Mouse (Mus musculus) induced T-regulatory cell, adult 2 months (primary cell): ENCODE measurements around the gene Myadm.
"Not testable (repeated sequence)": the region's sequence is repeated elsewhere in the genome, so short reads cannot be mapped to it uniquely, and the experiment has no call there.

Experiments used
- DNase-seq: peaks from one replicate; pipeline ENCODE4 v3.0.0-alpha.2; 2012; ENCODE audit warnings: low read depth

Myadm gene

DNA sequence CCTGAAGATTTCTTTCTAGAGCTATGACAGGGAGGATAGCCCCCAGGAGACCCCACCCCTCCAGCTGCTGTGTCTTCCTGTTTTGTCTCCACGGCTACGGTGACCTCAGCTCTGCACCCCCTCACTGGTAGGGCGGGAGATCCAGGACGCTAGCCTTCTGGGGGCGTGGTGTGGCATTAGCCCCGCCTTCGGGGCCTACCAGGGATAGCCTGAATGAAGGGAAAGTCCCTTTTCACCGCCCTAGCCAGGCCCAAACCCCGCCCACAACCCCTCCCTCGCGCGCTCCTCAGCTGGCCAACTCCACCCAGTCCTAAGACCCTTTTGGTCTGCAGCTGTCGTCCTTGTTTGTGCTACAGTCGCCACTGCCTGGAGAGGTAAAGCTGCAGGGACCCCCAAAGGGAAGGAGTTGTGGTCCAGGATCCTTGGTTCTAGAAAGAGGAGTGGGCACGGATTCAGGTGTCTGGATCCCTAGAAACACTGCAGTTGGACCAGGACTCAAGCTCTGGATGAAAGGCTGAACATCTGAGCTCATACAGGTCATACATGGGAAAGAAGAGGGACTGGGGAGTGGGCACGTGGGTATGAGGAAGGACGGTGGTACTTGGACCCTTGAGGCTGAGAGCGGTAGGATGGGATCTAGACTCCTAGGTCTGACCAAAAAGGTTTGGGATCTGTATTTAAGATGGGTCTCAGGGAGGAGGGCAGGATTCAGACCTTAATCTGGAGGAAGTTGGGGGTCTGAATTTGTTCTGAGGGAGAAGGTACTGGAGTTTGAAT is 1.6 kb downstream of the Myadm start:
- DNase-seq = peak; percentile 94

DNA sequence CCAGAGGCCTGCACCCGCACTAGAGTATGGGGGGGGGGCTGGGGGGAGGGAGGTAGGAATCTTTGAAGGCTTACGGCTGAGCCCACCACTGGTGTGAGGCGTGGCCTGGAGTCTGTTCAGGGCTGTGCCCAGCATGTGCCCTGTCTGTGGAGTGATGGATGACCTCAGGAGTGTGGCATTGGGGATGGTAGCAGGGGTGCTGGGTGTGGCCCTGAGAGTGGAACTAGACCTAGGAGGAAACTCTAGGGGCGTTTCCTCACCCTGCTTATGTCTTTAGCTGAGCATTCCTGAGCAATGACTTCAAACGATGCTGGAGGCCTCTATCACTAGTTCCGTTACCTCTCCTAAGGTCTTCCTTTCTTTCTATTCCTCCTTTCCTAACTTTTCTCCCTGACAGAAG is 2.3 kb downstream of the Myadm start:
- peak; percentile 55 for DNase-seq

DNA sequence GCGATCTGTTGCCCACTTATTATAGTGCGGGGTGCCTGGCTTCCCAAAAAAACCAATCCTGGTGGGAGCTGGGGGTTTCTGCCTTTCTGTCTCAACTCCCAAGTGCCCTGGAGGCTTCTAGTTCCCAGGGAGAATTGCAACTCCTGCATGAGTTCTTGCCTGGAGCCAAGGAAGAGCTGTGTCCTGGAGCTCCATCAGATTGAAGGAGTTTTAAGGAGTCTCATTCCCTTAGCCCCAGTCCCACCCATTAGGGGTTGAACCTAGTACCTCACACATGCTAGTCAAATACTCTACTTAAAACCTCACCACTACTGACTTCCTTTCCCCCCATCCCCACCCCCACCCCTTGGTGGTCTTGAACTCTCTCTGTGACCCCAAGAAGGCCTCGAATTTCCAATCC is 2.9 kb downstream of the Myadm start:
- no peak for DNase-seq

GRCm38 (mm10) chr7:3292271-3292670 is 3.4 kb downstream of the Myadm start:
- DNase-seq = not testable (repeated sequence)

GRCm38 (mm10) chr7:3292791-3293190 is 3.9 kb downstream of the Myadm start:
- peak; percentile 65 for DNase-seq

DNA sequence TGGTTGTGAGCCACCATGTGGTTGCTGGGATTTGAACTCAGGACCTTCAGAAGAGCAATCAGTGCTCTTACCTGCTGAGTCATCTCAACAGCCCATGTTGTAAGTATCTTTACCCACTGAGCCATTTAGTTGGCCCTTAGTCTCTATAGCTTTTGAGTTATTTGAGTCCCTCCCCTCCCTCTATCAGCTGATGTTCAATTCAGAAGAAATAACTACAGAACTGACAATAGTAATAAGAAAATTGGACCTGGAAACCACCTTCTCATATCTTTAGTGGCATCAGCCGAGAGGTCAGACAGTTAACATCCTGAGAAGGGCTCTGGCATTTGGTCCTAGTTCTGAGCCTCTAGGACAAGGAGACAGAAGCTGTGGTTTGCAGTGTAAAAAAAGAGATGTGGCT is 5.9 kb downstream of the Myadm start:
- DNase-seq = no peak

- DNase-seq = no peak
These were observed 6.6 kb downstream of the Myadm start for GRCm38 (mm10) chr7:3295321-3296110.

DNA sequence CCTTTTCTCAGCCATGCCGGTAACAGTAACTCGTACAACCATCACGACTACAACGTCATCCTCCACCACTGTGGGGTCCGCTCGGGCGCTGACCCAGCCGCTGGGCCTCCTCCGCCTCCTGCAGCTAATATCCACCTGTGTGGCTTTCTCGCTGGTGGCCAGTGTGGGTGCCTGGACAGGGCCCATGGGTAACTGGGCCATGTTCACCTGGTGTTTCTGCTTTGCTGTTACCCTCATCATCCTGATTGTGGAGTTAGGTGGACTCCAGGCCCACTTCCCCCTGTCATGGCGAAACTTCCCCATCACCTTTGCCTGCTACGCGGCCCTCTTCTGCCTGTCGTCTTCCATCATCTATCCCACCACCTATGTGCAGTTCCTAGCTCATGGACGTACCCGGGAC is 7.8 kb downstream of the Myadm start:
- no peak for DNase-seq

GRCm38 (mm10) chr7:3299941-3300617 is 11.2 kb downstream of the Myadm start:
- no peak for DNase-seq

DNA sequence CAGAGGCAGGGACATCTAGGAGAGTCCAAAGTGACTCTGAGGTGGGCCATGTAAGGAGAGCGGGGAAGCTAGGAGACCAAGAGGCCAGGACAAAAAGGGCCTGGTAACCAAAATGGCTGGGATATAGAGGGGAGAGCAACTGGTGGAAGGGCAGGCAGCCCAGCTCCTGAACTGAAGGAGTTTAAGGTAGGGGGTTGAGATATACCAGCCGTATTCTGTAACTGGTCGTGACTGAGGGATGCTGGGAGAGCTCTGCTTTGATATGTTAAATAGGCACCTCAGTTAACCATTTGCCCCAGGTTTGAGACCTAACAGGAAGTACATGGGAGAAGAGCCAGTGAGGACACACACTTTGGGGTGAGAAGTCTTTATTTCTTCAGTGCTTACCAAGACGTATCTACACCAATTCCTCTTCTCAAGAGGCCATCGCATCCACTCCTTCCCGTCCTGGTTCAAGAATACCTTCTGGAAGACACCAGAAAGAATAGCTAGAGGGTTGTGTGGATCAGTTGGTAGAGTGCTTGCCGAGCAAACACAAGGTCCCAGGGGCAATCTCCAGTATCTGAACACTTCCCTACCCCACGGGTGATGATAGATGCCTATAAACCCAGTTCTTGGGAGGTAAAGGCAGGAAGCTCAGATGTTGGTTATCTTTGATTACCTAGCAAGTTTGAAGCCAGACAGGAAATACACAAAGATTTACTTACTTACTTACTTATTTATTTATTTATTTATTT is 12.2 kb downstream of the Myadm start:
- DNase-seq = no peak

- DNase-seq = no peak
These were observed 13.0 kb downstream of the Myadm start for GRCm38 (mm10) chr7:3301628-3302555.

- DNase-seq = no peak
These were observed 13.8 kb downstream of the Myadm start for GRCm38 (mm10) chr7:3302556-3303275.

GRCm38 (mm10) chr7:3303276-3303781 is 14.4 kb downstream of the Myadm start:
- DNase-seq = peak; percentile 55

DNA sequence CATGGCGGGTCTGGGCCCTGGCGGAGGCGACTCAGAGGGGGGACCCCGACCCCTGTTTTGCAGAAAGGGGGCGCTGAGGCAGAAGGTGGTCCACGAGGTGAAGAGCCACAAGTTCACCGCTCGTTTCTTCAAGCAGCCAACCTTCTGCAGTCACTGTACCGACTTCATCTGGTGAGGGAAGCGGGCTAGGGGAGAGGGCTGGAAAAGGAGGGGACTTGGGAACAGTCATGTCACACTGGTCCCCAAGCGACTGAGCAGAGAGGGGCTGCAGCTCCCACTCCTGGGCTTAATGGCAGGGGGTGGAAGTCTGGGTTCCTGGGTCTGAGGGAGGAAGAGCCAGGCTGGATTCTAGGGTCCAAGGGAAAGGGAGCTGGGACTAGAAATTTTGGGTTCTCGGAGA is 14.9 kb downstream of the Myadm start:
- DNase-seq = no peak

DNA sequence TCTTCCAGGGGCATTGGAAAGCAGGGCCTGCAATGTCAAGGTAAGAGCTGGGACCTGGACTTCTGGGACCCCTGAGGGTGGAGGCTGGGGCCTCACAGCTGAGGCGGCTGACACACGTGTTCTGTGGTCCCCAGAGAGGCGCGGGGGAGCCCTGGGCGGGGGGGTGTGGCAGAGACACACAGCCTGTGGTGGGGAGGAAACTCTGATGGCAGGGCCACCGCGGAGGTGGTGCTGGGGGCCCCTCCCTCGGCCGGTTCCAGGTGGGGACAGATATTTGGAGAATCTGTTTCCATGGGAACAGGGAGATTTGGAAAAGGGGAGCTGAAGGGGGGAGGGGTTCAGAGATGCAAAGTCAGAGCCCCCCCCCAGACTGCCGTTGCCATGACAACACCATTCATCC is 15.4 kb downstream of the Myadm start:
- DNase-seq = no peak

DNA sequence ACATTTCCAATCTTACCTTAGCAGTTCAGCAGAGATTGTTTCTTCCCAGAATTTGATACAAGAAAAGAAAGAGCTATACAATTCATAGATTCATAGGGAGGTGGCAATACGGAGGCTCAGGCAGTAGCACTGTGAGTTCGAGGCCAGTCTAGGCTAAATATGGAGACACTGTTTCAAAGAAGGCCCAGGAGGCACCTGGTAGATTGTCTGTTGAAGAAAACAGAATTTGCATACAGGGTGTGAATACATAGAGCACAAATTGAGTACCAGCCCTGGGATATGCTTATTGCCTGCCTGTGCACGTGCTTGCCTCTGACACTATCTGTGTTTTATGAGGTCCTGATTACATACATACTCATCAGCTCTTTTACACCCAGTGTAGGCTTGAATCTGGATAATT is 17.5 kb downstream of the Myadm start:
- no peak for DNase-seq

GRCm38 (mm10) chr7:3308646-3309045 is 19.8 kb downstream of the Myadm start:
- DNase-seq = no peak

DNA sequence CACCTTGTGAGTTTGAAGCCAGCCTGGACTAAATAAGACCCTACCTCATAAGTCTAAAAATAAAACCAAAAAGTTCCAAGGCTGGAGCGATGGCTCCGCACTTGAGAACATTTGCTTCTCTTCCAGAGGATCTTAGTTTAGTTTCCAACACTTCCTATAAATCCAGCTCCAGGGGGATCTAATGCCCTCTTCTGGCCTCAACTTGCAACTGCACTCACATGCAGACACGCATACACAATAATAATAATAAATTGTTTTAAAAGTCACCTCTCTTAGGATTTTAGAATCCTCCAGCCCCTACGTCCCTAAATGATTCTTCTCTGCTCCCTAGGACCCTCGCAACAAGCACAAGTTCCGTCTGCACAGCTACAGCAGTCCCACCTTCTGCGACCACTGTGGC is 21.4 kb downstream of the Myadm start:
- no peak for DNase-seq

- DNase-seq = no peak
These were observed 24.7 kb downstream of the Myadm start for GRCm38 (mm10) chr7:3313571-3313970.

GRCm38 (mm10) chr7:3314121-3314520 is 25.2 kb downstream of the Myadm start:
- no peak for DNase-seq
